Mouse (Mus musculus): ENCODE measurements around the gene Col2a1.

Col2a1 gene

DNA sequence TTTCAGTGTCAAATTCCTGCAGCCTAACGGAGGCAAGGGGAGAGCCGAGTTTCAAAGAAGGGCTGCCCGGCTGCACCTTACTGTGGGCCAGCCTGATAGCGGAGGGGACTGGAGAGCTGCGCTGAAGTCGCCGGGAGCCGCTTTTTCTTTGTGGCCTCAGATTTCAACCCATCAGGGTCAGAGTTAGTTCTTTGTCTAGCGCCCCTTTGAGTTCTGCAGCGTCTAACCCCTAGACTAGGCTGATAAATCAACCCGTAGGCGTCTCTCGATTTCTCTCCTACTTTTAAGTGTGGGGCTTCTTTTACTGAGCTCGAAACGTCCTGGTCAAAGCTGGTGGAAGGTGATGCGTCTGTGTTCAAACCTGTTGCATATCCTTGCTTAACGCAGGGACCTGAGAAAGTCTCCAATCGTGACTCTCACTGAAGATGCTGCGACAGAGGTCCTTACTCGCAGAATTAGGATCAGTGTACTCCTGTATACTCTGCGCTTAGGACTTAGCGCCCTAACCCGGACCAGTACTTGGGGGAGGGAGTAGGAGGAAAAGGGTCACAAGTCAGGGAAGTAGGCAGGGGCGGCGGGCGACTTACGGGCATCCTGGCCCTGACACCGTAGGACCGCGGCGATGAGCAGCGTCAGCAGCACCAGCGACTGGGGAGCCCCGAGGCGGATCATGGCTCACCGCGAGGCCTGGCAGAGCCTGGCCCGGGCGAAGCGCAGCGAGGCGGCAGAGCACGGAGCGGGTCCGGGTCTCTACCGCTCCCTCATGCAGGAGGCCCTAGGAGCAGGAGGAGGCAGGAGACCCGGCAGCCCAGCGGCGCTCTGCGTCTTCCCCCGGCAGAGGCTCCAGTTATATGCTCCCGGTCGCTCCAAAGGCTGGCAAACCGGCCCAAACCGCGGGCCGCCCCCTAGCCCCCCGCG is at the start of gene Col2a1:
Col2a1 (minus strand) TSS at position 874 of the 918 bp plus-strand sequence.
- DNase-seq (ENCODE audit: low read depth, low spot score), result no peak

DNA sequence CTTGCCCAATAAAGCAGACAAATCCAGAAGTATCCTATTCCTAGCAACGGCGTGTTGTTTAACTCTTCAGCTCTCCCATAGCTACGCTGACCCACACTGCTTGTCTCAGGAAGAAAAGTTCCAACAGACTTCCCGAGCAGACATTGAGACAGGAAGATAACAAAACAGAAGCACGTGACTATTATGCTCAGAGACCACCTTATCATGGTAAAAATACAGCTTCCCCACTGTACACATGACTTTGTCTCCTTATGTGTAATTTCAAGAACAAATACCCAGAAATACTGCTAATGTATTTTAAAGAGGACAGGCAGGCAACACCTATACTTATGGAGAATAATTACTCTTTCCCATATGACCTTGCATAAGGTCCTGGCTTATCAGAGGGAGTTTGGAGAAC is 47.2 kb upstream of the Col2a1 start:
- no peak for DNase-seq (ENCODE audit: low read depth, low spot score)

DNA sequence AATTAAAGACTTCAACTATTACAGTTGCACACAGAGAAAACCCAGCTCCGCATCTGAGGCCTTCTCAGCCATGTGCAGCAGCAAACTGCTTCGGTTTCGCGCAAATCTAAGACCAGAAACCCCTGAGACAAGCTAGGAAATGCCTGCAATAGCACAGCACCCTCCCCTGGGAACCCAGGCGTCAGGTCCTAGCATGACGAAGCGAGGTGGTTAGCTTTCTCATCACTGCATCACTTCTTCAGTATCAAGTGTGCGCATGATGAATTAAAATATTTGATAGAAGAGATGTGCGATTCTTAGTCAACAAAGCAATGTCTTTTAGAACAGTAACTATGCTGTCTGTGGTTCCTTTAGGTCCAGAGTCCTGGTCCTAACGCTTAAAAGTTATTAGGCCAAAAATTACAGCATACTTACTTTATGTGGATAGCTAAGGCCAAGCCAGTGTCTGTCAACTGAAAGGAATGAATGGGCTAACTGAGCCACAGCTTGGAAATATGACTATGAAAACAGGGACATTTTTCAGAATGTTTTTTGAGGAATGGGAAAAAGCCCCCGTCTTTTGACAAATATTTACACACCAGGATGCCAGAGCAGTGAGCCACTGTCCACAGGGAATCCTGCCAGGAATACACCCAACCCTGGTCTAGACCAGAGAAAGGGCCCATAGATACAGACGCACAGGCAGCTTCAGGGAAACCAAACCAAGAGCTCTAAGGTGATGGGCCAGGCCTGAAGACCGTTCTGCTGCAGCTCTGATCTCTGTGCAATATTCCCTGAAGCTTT is 44.6 kb upstream of the Col2a1 start:
- DNase-seq (ENCODE audit: low read depth, low spot score), result peak; percentile 91

DNA sequence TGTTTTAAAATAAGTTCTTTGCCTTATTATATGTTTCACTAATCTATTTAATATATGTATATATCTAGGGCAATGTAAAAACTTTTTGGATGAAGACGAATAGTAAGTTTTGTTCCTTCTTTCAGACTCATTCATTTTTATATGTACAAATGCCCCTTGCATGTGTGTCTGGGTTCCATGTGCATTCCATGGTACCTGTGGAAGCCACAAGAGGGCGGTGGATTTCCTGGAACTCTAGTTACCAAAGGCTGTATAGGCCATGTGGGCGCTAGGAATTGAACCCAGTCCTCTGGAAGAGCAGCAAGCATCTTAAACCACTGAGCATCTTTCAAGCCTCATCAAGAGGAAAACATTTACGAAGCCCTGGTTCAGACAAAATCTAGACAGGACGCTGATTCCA is 39.9 kb upstream of the Col2a1 start:
- no peak for DNase-seq (ENCODE audit: low read depth, low spot score)

GRCm38 (mm10) chr15:98043967-98044366 is 39.5 kb upstream of the Col2a1 start:
- DNase-seq (ENCODE audit: low read depth, low spot score), result no peak

- no peak for DNase-seq (ENCODE audit: low read depth, low spot score)
Observed at GRCm38 (mm10) chr15:98042508-98042907, 38.0 kb upstream of the Col2a1 start.

DNA sequence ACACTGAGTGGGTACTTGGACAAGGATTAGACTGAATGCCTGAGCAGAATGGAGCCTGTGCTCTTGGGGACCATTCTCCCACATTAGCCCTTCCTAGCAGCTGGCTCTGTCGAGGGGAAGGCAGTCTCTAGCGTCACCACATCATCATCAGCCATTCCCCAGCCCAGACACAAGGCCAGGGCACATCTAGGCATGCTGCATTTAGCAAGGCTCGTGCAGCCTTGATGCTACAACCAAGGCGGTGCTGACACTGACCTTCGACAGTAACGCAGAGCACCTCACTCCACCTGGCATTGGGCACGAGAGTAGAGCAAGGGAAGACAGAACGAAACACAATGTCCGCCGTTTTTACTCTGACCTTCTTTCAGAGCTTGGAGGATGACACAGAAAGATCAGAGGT is 35.2 kb upstream of the Col2a1 start:
- no peak for DNase-seq (ENCODE audit: low read depth, low spot score)

GRCm38 (mm10) chr15:98036578-98036977 is 32.1 kb upstream of the Col2a1 start:
- no peak for DNase-seq (ENCODE audit: low read depth, low spot score)

DNA sequence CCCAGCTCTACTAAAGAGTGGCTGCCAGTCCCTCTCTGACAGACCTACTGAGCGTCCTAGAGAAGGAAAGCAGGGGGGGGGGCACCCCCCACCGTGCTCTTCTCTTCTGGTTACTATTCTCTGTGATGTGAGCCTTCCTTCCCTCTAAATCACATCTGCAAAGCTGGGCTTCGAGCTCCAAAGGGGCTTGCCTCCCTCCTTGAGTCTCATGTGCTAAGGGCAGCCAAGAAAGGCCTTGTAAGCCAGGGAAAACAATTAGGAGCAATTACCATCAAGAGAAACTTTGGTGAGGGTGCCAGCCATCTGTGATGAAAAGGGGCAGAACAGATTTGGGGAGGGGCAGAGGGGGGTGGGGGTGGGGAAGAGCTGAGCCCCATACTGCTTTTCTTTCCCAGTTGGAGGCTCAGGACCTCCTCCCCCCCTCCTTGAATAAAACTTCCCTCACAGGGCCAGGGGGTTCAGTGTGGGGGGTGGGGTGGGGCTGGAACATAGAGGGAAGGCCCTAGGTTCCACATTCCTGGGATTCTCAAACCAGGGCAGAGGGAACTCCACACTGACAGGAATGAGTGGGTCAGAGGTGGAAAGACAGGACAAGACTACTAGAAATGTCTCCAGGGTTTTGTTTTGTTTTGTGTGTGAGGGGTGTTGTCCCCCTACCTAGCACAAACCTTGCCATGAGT is 30.7 kb upstream of the Col2a1 start:
- no peak for DNase-seq (ENCODE audit: low read depth, low spot score)

- DNase-seq (ENCODE audit: low read depth, low spot score), result no peak
Observed at GRCm38 (mm10) chr15:98033233-98033748, 28.8 kb upstream of the Col2a1 start.

DNA sequence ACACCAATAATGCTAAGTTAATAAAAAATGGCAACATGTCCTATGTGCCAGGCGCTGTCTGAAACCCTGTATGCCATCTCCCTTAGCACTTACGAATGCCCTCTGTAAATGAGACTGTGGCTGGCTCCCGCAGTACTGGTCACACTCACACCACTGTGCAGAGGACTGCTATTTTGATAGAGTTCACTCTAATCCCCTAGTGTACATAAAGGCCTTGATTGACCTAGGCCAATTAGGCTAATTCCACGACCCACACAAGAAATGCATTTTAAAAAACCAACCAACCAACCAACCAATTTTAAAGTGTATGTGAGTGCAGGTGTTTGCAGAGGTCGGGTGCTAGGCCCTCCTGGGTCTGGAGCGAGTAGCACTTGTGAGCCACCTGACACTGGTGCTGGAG is 25.3 kb upstream of the Col2a1 start:
- no peak for DNase-seq (ENCODE audit: low read depth, low spot score)

DNA sequence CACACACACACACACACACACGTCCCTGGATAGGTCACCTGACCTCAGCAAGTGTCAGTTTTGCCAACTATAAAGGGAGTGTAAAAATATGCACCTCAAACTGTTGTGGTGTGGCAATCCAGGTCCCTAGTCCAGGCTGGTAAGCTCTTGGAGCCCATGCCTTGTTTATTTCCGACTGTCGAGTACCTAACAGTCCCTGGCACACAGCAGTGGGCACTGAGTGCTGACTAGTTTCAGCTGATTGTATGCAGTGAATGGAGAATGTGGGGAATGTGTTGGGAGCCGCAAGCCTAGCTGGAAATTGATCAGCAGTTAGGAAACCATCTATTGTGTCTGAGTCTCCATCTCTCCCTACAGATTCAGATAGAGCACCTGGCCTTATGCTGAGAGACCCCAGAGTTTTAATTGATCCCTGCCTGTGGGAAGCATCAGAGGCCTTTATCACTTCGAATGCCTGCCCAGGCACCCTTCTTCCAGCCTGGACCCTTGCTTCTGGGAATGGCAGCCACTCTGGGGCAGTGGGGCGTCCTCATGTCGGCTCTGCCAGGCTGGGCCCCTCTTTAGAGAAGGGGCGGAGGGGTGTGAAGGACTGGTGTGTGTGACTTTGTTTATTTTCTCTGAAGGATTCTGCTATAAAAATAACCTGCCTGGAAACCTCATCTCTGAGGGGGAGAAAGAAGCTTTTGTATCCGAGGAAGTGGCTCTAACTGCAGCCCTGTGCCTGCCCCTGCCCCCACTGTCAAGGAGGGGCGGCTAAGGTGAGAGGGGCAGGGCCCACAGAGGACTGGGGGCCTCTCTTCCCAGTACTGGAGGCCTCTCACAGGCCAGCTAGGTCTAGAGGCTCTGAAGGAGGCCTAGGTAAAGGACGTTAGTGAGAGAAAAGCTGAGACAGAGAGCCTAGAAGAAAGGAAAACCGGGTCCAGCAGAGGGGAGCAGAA is 22.7 kb upstream of the Col2a1 start:
- no peak for DNase-seq (ENCODE audit: low read depth, low spot score)

GRCm38 (mm10) chr15:98025611-98026010 is 21.1 kb upstream of the Col2a1 start:
- no peak for DNase-seq (ENCODE audit: low read depth, low spot score)

- peak; percentile 36 for DNase-seq (ENCODE audit: low read depth, low spot score)
Observed at GRCm38 (mm10) chr15:98023137-98023536, 18.6 kb upstream of the Col2a1 start.

GRCm38 (mm10) chr15:98021886-98022285 is 17.4 kb upstream of the Col2a1 start:
- peak; percentile 87 for DNase-seq (ENCODE audit: low read depth, low spot score)

GRCm38 (mm10) chr15:98019047-98019446 is 14.6 kb upstream of the Col2a1 start:
- no peak for DNase-seq (ENCODE audit: low read depth, low spot score)

DNA sequence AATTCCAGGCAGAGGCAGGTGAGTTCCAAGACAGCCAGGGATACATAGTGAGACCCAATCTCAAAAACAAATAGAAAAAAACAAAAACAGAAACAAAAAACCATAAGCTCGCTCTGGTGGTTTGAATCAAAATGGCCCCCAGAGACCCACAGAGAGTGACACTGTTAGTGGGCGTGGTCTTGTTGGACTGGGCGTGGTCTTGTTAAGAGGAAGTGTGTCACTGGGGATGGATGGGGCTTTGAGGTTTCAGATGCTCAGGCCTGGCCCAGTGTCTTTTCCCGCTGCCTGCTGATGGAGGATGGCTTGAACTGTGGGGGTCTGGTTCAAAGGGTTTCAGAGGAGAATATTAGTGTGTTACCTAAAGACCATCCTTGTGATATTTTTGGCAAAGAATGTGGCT is 13.4 kb upstream of the Col2a1 start:
- DNase-seq (ENCODE audit: low read depth, low spot score), result peak; percentile 57

DNA sequence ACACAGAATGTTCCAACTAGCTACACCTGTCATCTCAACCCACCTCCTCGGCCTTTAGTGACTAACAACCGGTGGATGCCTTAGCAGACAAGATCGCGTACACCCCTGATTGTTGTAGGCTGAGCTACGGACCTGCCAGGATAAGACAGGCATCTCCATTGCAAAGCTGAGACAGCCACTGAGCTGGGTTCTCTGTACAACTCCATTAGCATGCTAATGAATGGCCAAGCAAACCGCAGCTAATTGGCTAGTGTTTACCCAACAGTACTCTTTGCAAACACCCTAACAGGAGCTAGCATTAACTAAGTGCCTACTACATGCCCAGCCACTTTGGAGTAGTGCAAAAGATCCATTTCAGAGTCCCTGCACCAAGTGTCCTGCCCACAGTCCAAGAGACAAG is 8.3 kb upstream of the Col2a1 start:
- DNase-seq (ENCODE audit: low read depth, low spot score), result no peak

DNA sequence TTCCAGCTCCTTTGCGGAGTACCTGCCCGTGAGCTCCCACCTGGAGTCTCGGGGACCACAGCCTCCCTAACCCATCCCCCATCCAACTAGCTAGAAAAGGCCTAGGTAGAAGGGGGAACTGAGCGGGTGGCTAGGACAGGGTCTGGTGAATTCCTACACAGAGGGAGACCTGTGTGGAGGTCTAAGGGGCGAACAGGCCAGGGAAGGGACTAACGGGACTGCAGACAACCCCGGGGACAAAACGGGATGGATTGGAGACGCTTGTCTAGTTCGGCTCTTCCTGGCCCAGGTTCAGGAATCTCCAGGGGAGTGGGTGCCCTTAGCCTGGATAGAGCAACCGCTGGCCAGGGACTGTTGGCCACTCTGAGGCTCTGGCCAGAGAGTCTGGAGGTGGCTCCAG is 686 bp upstream of the Col2a1 start:
- no peak for DNase-seq (ENCODE audit: low read depth, low spot score)

DNA sequence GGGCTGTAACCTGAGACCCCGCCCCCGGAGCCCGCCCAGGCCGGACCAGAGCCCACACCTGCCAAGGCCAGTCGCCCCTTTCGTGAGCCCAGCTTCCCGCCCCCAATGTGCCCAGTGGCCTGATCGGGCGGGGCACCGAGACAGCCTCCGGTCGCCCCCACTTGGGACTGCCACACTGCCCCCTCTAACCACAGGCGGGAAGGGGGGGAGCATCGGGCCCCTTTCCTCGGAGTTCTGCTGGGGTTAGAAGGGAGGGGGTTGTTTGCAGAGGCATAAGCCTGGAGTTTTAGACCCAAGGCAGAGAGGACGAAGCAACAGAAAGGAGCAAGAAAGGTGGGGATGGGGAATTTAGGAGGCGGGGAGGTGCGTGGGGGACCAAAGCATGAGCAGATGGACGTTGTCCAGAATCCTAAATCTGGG is 255 bp upstream of the Col2a1 start:
- DNase-seq (ENCODE audit: low read depth, low spot score), result no peak

Measured in 3T3-L1 (cell line).